Mouse (Mus musculus) kidney, embryonic 15.5 days (tissue): Measurements from ENCODE around the gene Olfr1442. TPM values are rescaled to one million over a fixed set of nuclear protein-coding genes. Genes with fewer than 3 reads are reported as not detected.
"Not testable (repeated sequence)": the region's sequence is repeated elsewhere in the genome, so short reads cannot be mapped to it uniquely, and the experiment has no call there.

Source experiments
- ATAC-seq: fragments of 200-750 bp; cut with Nextera tagmentation; replicated peaks from 2 replicates; pipeline ENCODE4 v1.8.0; 2017; ENCODE audit warnings: moderate TSS enrichment; ENCODE audit not compliant: low FRiP score
- H3K27ac ChIP-seq: fragments of 300-500 bp; sonication (generic); 2 replicates; pipeline ENCODE4 v1.5.1; 2015; ENCODE audit warnings: mild to moderate bottlenecking, inconsistent platforms
- H3K27me3 ChIP-seq: fragments of 300-500 bp; sonication (generic); 2 replicates; pipeline ENCODE4 v1.6.1; 2015; ENCODE audit warnings: inconsistent platforms
- H3K36me3 ChIP-seq: fragments of 300-500 bp; sonication (generic); 2 replicates; pipeline ENCODE4 v1.6.1; 2015; ENCODE audit warnings: inconsistent platforms
- H3K4me1 ChIP-seq: fragments of 300-500 bp; sonication (generic); 2 replicates; pipeline ENCODE4 v1.6.1; 2015; ENCODE audit warnings: inconsistent platforms
- H3K4me2 ChIP-seq: fragments of 300-500 bp; sonication (generic); 2 replicates; pipeline ENCODE4 v1.6.1; 2015; ENCODE audit warnings: moderate library complexity, mild to moderate bottlenecking, inconsistent platforms
- H3K4me3 ChIP-seq: fragments of 300-500 bp; sonication (generic); replicated peaks from 2 replicates; pipeline ENCODE4 v1.5.1; 2015; ENCODE audit warnings: mild to moderate bottlenecking, inconsistent platforms
- H3K9ac ChIP-seq: fragments of 300-500 bp; sonication (generic); 2 replicates; pipeline ENCODE4 v1.6.1; 2015; ENCODE audit warnings: mild to moderate bottlenecking, inconsistent platforms
- H3K9me3 ChIP-seq: fragments of 300-500 bp; sonication (generic); replicated peaks from 2 replicates; pipeline ENCODE4 v1.6.1; 2016; ENCODE audit warnings: inconsistent platforms
- WGBS: fragments of 180-500 bp; shearing (Covaris S2); methylation state at CpG from one replicate; pipeline ENCODE4 v1.1.7; 2015; ENCODE audit warnings: mixed read lengths; 5-methylcytosine and 5-hydroxymethylcytosine counted together
- polyA plus RNA-seq: library from polyadenylated mRNA; unstranded; fragments of >200 nt; fragmentation: Nextera tagmentation; extraction: Ambion mirVana; gene quantifications from 2 replicates; pipeline ENCODE4 v1.2.1, GENCODE M21; 2015

Gene Olfr1442
- polyA plus RNA-seq, 1 experiment from 2014 or later, result not detected

- H3K4me3 ChIP-seq, result no peak within 1 kb of the TSS
- H3K4me2 ChIP-seq, result no peak within 1 kb of the TSS
- H3K36me3 ChIP-seq, result no peaks in the 10 kb centered on the region
- 72% methylated on average over 3 of the region's 3 CpGs for WGBS
- no peaks in the 10 kb centered on the region for H3K9me3 ChIP-seq
- H3K27me3 ChIP-seq, result no peaks in the 10 kb centered on the region
- H3K9ac ChIP-seq, result no peak within 1 kb of the TSS
- no peak within 1 kb of the TSS for H3K27ac ChIP-seq
- ATAC-seq, result 0 out of 2 replicates have a peak, but pooled peaks have one; percentile 40
- no peaks in the 10 kb centered on the region for H3K4me1 ChIP-seq
These were observed 25.4 kb downstream of the Olfr1442 start, which contains the start of gene Keg1 for GRCm38 (mm10) chr19:12695590-12695989. TSS of gene Keg1 (plus strand) at chr19:12695786.

GRCm38 (mm10) chr19:12696221-12696620 lies 26.0 kb downstream of the Olfr1442 start:
- H3K4me1 ChIP-seq, result no peaks in the 10 kb centered on the region
- no peak overlapping the region for H3K4me3 ChIP-seq
- ATAC-seq, result no peak
- no peaks in the 10 kb centered on the region for H3K27me3 ChIP-seq
- no peaks in the 10 kb centered on the region for H3K36me3 ChIP-seq
- H3K9ac ChIP-seq, result no peak overlapping the region
- H3K27ac ChIP-seq, result no peak overlapping the region
- no peaks in the 10 kb centered on the region for H3K9me3 ChIP-seq
- no peak overlapping the region for H3K4me2 ChIP-seq

- Histone ChIP-seq H3K9ac (no peak overlapping the region), H3K4me2 (no peak overlapping the region), H3K27ac (no peak overlapping the region), H3K4me1 (no peaks in the 10 kb centered on the region), H3K36me3 (no peaks in the 10 kb centered on the region), H3K27me3 (no peaks in the 10 kb centered on the region), H3K9me3 (no peaks in the 10 kb centered on the region), H3K4me3 (no peak overlapping the region)
- 41% methylated on average over 2 of the region's 2 CpGs for WGBS
- ATAC-seq, result peak; percentile 82
These were observed 38.2 kb downstream of the Olfr1442 start for GRCm38 (mm10) chr19:12708458-12708857.

GRCm38 (mm10) chr19:12708986-12709385 lies 38.7 kb downstream of the Olfr1442 start:
- Histone ChIP-seq H3K9ac (no peak overlapping the region), H3K9me3 (no peaks in the 10 kb centered on the region), H3K4me3 (no peak overlapping the region), H3K36me3 (no peaks in the 10 kb centered on the region), H3K4me2 (no peak overlapping the region), H3K4me1 (no peaks in the 10 kb centered on the region), H3K27me3 (no peaks in the 10 kb centered on the region), H3K27ac (no peak overlapping the region)
- ATAC-seq, result no peak

- Histone ChIP-seq H3K27ac (no peak overlapping the region), H3K36me3 (no peaks in the 10 kb centered on the region), H3K4me2 (no peak overlapping the region), H3K27me3 (no peaks in the 10 kb centered on the region), H3K9ac (no peak overlapping the region), H3K4me3 (no peak overlapping the region), H3K9me3 (no peaks in the 10 kb centered on the region), H3K4me1 (0 out of 2 replicates have a peak, but pooled peaks cover 7% of the 10 kb centered on the region)
- 72% methylated on average over 6 of the region's 6 CpGs for WGBS
- ATAC-seq, result peak; percentile 54; the same call in 1 of the 2 replicates
These were observed 49.0 kb downstream of the Olfr1442 start for GRCm38 (mm10) chr19:12719189-12719588.

- H3K4me1 ChIP-seq, result 0 out of 2 replicates have a peak, but pooled peaks cover 7% of the 10 kb centered on the region
- no peak overlapping the region for H3K9ac ChIP-seq
- WGBS, result 51% methylated on average over 2 of the region's 2 CpGs
- no peak for ATAC-seq
- no peak overlapping the region for H3K4me3 ChIP-seq
- no peak overlapping the region for H3K4me2 ChIP-seq
- no peaks in the 10 kb centered on the region for H3K9me3 ChIP-seq
- no peaks in the 10 kb centered on the region for H3K27me3 ChIP-seq
- H3K27ac ChIP-seq, result no peak overlapping the region
- H3K36me3 ChIP-seq, result no peaks in the 10 kb centered on the region
These were observed 50.2 kb downstream of the Olfr1442 start for GRCm38 (mm10) chr19:12720463-12720862.

GRCm38 (mm10) chr19:12720919-12721318 lies 50.7 kb downstream of the Olfr1442 start:
- H3K9ac ChIP-seq, H3K4me1 ChIP-seq, ATAC-seq, H3K27ac ChIP-seq, H3K27me3 ChIP-seq, H3K4me3 ChIP-seq, H3K36me3 ChIP-seq, H3K9me3 ChIP-seq, H3K4me2 ChIP-seq: not testable (repeated sequence)
- 89% methylated on average over 5 of the region's 5 CpGs for WGBS

GRCm38 (mm10) chr19:12721596-12721995 lies 51.4 kb downstream of the Olfr1442 start:
- not testable (repeated sequence) for ATAC-seq, H3K4me1 ChIP-seq, H3K4me3 ChIP-seq, H3K27ac ChIP-seq, H3K9ac ChIP-seq, H3K9me3 ChIP-seq, H3K27me3 ChIP-seq, H3K4me2 ChIP-seq, H3K36me3 ChIP-seq
- WGBS, result 92% methylated on average over 7 of the region's 7 CpGs

- Histone ChIP-seq H3K4me2 (no peak overlapping the region), H3K9me3 (no peaks in the 10 kb centered on the region), H3K27me3 (no peaks in the 10 kb centered on the region), H3K4me1 (0 out of 2 replicates have a peak, but pooled peaks cover 7% of the 10 kb centered on the region), H3K9ac (no peak overlapping the region), H3K27ac (no peak overlapping the region), H3K4me3 (no peak overlapping the region), H3K36me3 (no peaks in the 10 kb centered on the region)
- 75% methylated on average over 3 of the region's 3 CpGs for WGBS
- ATAC-seq, result no peak
These were observed 52.1 kb downstream of the Olfr1442 start for GRCm38 (mm10) chr19:12722308-12722707.

GRCm38 (mm10) chr19:12725851-12726250 lies 55.6 kb downstream of the Olfr1442 start:
- WGBS, result 76% methylated on average over 1 of the region's 1 CpGs
- Histone ChIP-seq H3K9ac (no peak overlapping the region), H3K4me1 (no peaks in the 10 kb centered on the region), H3K9me3 (no peaks in the 10 kb centered on the region), H3K36me3 (no peaks in the 10 kb centered on the region), H3K27me3 (no peaks in the 10 kb centered on the region), H3K4me2 (no peak overlapping the region), H3K27ac (no peak overlapping the region), H3K4me3 (no peak overlapping the region)
- no peak for ATAC-seq

Other genes starting within 250 kb of the Olfr1442 start
- not detected in 2 replicates for gene Pfpl, start 242.5 kb upstream of the Olfr1442 start, polyA plus RNA-seq
- 0.57 and 0.62 TPM in 2 replicates for gene Mpeg1, start 209.7 kb upstream of the Olfr1442 start, polyA plus RNA-seq
- 6.2 and 6.7 TPM in 2 replicates for gene Dtx4, start 169.0 kb upstream of the Olfr1442 start, polyA plus RNA-seq
- gene Fam111a, start 124.7 kb upstream of the Olfr1442 start, polyA plus RNA-seq, result 25.3 and 26.3 TPM in 2 replicates
- gene Gm4952, start 70.5 kb upstream of the Olfr1442 start, polyA plus RNA-seq, result 0.23 and 0.27 TPM in 2 replicates
- gene Glyat, start 37.1 kb upstream of the Olfr1442 start, polyA plus RNA-seq, result 11.5 and 12.6 TPM in 2 replicates
- not detected in 2 replicates for gene Olfr1443, start 7.7 kb downstream of the Olfr1442 start, polyA plus RNA-seq
- 57.5 and 58.1 TPM in 2 replicates for gene Keg1, start 25.3 kb downstream of the Olfr1442 start, polyA plus RNA-seq
- 2.4 and 2.5 TPM in 2 replicates for gene Cntf, start 95.2 kb downstream of the Olfr1442 start, polyA plus RNA-seq
- gene Zfp91, start 125.7 kb downstream of the Olfr1442 start, polyA plus RNA-seq, result 15.1 and 15.9 TPM in 2 replicates
- gene Lpxn, start 125.8 kb downstream of the Olfr1442 start, polyA plus RNA-seq, result 1.3 and 1.4 TPM in 2 replicates
- not detected in 2 replicates for gene Gm5244, start 176.2 kb downstream of the Olfr1442 start, polyA plus RNA-seq
- not detected in 2 replicates for gene Olfr1444, start 186.8 kb downstream of the Olfr1442 start, polyA plus RNA-seq
- not detected in 2 replicates for gene Olfr1445, start 213.4 kb downstream of the Olfr1442 start, polyA plus RNA-seq
- gene Olfr1446, start 223.1 kb downstream of the Olfr1442 start, polyA plus RNA-seq, result not detected in 2 replicates
- gene Olfr1447, start 233.3 kb downstream of the Olfr1442 start, polyA plus RNA-seq, result not detected in 2 replicates